11 mouse cellular contexts compared by ENCODE assay signal in the genomic region with DNA sequence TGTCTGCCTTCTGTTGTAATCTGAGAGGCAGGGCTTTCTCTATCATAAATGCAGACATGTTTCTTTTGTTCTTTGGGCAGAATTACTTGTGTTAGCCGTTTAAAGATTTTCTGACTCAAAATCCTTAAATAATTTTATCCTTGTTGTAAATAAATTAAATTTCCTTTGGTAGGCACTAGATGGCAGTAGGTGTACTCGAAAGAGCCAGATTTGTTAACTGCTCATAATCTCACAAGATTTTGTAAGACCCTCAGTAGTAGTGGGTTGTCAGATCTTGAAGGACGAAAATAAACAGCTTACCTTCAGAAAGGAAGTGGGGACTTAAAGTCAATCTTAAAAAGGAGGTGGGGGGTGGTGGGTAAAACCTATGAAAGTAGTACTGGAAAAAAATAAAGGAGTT.
DNase-seq lines count a peak whose midpoint lies in the region; ATAC-seq and TF ChIP-seq lines count a peak whose summit lies in the region.
"Had no signal": no experiment of that assay in that cellular context is flagged by ENCODE, and none has a peak within 500 bp of the region (broad histone marks: within the 10 kb centered on the region; RNA-seq: fewer than 3 reads in every experiment).

No protein-coding gene starts in this region.

- H3K9ac ChIP-seq in hindbrain, postnatal 0 days (replicated peaks; ENCODE audit: low read length): no peak overlapping the region
- H3K9ac ChIP-seq: lung, embryonic 15.5 days; midbrain, embryonic 15.5 days had no signal

- peak; percentile 62 for TF ChIP-seq CTCF in hindbrain, postnatal 0 days (IDR thresholded peaks at IDR 0.05; ENCODE audit: low read depth)

- H3K4me2 ChIP-seq in hindbrain, postnatal 0 days (ENCODE audit: low read depth, low read length): no peak overlapping the region
- H3K4me2 ChIP-seq: lung, embryonic 15.5 days; midbrain, embryonic 15.5 days had no signal

- no peak for ATAC-seq in hindbrain, postnatal 0 days
- no peak for ATAC-seq in monocyte, adult 5-6 weeks (replicated peaks; ENCODE audit: insufficient number of reproducible peaks, low FRiP score, low TSS enrichment, poor library complexity, severe bottlenecking)

- no peak overlapping the region for H3K4me3 ChIP-seq in hindbrain, postnatal 0 days (ENCODE audit: low read length)
- H3K4me3 ChIP-seq in hindbrain, embryonic 10.5 days: no peak overlapping the region
- H3K4me3 ChIP-seq: lung, embryonic 15.5 days; midbrain, embryonic 15.5 days had no signal

- H3K9me3 ChIP-seq in hindbrain, postnatal 0 days (ENCODE audit: low read length): no peaks in the 10 kb centered on the region
- no peaks in the 10 kb centered on the region for H3K9me3 ChIP-seq in hindbrain, embryonic 10.5 days
- H3K9me3 ChIP-seq: lung, embryonic 15.5 days; midbrain, embryonic 15.5 days had no signal

- 0 out of 2 replicates have a peak, but pooled peaks cover 3% of the 10 kb centered on the region for H3K4me1 ChIP-seq in hindbrain, postnatal 0 days (ENCODE audit: insufficient read depth, low read length)
- H3K4me1 ChIP-seq in hindbrain, embryonic 10.5 days (replicated peaks): peaks cover 4% of the 10 kb centered on the region; the same call in 1 of the 2 replicates

- 29% methylated on average over 3 of the region's 3 CpGs for WGBS in hindbrain, postnatal 0 days
- 55% methylated on average over 3 of the region's 3 CpGs for WGBS in hindbrain, embryonic 10.5 days

- no peaks in the 10 kb centered on the region; the same call in 1 of the 2 replicates for H3K36me3 ChIP-seq in hindbrain, postnatal 0 days (ENCODE audit: insufficient read depth, low read length)
- peaks cover 9% of the 10 kb centered on the region for H3K36me3 ChIP-seq in hindbrain, embryonic 10.5 days
- H3K36me3 ChIP-seq: lung, embryonic 15.5 days; midbrain, embryonic 15.5 days had no signal

- peak; percentile 78 for DNase-seq in hindbrain, postnatal 0 days (ENCODE audit: low spot score)
- no peak for DNase-seq in hindbrain, embryonic 10.5 days (ENCODE audit: low spot score)
- DNase-seq in lung, postnatal 25 days (ENCODE audit: low spot score): peak; percentile 25
- no peak for DNase-seq in lung, postnatal 10 days
- peak; percentile 48 for DNase-seq in NIH3T3 (ENCODE audit: low read depth)
- peak; percentile 60 for DNase-seq in retina, embryonic 14.5 days (ENCODE audit: low spot score)
- DNase-seq: cerebellum, adult 9-11 months; kidney, adult 2 months had no signal

- no peak overlapping the region for H3K27ac ChIP-seq in hindbrain, postnatal 0 days
- H3K27ac ChIP-seq in hindbrain, embryonic 10.5 days: no peak overlapping the region
- H3K27ac ChIP-seq: lung, embryonic 15.5 days; midbrain, embryonic 15.5 days had no signal

- H3K27me3 ChIP-seq in hindbrain, postnatal 0 days (ENCODE audit: insufficient read depth, low read length): no peaks in the 10 kb centered on the region
- H3K27me3 ChIP-seq in hindbrain, embryonic 10.5 days (ENCODE audit: insufficient read depth, poor library complexity, severe bottlenecking): no peaks in the 10 kb centered on the region
- H3K27me3 ChIP-seq: lung, embryonic 15.5 days; midbrain, embryonic 15.5 days had no signal

Comparison
In these comparisons a context has a peak if more than half of its experiments do, and no peak if none do; other contexts are left out.
1. DNase-seq: peak in hindbrain, postnatal 0 days (single experiment), lung, postnatal 25 days (single experiment), NIH3T3 (single experiment) and retina, embryonic 14.5 days (single experiment); none in hindbrain, embryonic 10.5 days (single experiment) and lung, postnatal 10 days (single experiment).